Mouse (Mus musculus): ENCODE results near the gene Psmb10. TPM values are rescaled to one million over a fixed set of nuclear protein-coding genes. Genes with fewer than 3 reads are reported as not detected.

The Psmb10 gene
- total and polyA plus RNA-seq, 3 experiments, result 136 to 228 (median 227) TPM

DNA sequence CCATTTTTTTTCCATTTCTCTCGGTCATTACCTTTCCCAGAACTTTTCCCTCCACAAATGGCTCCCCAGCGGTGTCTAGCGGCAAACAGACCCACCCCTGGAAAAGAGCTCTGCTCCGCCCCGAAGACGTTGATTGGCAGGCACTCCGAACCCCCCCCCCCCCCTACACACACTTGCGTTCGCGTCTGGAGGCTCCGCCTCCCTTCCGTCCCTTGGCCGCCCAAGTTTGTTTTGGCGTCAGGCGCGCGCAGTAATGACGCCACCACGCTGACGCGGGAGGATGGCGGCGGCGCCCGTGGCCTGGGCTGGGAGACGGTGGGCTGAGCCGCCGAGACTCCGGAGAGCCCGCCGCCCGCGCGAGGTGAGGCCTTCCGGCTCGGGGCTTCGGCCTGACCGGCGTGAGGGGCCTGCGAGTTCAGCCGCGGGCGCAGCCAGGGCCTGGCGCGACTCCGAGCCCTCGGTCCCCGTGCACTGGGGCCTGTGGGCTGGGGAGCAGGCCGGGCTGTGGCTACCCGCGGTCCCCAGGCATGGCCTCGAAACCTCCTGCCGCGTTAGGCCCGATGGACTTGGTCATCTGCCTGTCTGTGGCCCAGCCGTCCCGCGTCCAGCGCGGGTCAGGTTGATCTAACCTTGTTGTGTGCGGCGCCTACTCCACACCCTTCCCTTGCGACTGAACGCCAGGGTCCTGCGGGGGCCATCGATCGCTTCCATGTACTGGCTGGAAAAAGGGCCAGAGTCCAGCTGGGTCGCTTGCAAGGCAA, 37.9 kb downstream of the Psmb10 start, which contains the start of gene Pskh1 (continued):
- TF ChIP-seq MYC (IDR thresholded peaks at IDR 0.05; ENCODE audit: low read depth, low read length) (0 out of 2 replicates have a peak, but pooled peaks have one; percentile 24), ELF1 (IDR thresholded peaks at IDR 0.05; ENCODE audit: low read depth, low read length) (peak; percentile 73), MAFK (IDR thresholded peaks at IDR 0.05; ENCODE audit: insufficient replicate concordance, low read length) (no peak), JUN (IDR thresholded peaks at IDR 0.05; ENCODE audit: insufficient read depth, low read depth, low read length) (no peak), ZNF384 (IDR thresholded peaks at IDR 0.05; ENCODE audit: low read depth, low read length) (peak; percentile 49; the same call in 1 of the 2 replicates), SIN3A (IDR thresholded peaks at IDR 0.05; ENCODE audit: low read length) (peak; percentile 90), UBTF (IDR thresholded peaks at IDR 0.05; ENCODE audit: low read depth, low read length) (0 out of 2 replicates have a peak, but pooled peaks have one; percentile 56), ZC3H11A (IDR thresholded peaks at IDR 0.05; ENCODE audit: low read depth, low read length) (no peak), SMC3 (IDR thresholded peaks at IDR 0.05; ENCODE audit: low read depth, low read length) (no peak), NELFE (IDR thresholded peaks at IDR 0.05; ENCODE audit: low read depth, low read length) (peak; percentile 83), JUND (conservative IDR thresholded peaks at IDR 0.05; ENCODE audit: low read depth, low read length) (no peak), CHD1 (IDR thresholded peaks at IDR 0.05; ENCODE audit: low read depth, low read length) (no peak), MAZ (IDR thresholded peaks at IDR 0.05; ENCODE audit: low read depth, low read length) (peak; percentile 94), MEF2A (IDR thresholded peaks at IDR 0.05; ENCODE audit: borderline replicate concordance, low read depth, low read length) (peak; percentile 64; the same call in 1 of the 2 replicates), ZMIZ1 (IDR thresholded peaks at IDR 0.05; ENCODE audit: low read depth, low read length) (peak; percentile 89), CHD2 (IDR thresholded peaks at IDR 0.05; ENCODE audit: low read length) (peak; percentile 49; the same call in 1 of the 2 replicates)

DNA sequence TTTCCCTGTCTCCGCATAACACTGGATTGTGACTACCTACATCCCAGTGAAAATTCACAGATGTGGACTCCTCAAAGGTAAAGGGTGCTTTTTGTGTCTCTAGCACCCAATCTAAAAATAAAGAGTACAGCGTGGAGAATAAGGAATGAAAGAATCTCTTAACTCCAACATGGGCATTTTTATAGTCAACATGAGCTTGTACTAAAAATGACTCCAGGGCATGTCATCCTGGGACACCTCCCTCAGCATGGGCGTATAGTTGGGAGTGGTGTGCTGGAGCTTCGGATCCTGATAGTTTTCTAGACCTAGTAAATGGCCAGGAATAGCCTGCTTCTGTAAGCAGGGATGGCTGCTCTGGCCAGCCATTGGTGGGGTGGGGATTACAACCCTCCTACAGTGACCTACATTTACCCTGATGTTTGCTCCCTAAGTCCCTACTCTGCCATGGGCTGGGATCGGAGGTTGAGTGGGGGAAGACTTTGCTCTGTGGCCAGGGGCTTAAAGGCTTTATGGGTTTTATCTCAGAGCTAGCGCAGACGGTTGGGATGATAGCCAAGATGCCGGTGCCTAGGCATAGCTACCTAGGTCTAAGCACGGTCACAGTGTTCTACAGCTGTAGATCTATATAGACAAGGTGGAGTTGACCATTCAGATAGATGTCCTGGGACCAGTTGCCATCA, 40.3 kb downstream of the Psmb10 start:
- DNase-seq (ENCODE audit: extremely low read depth), result no peak
- no peak overlapping the region for H3K27ac ChIP-seq (ENCODE audit: insufficient read depth, low read depth)
- H3K4me3 ChIP-seq (replicated peaks in 1 of 3; ENCODE audit: low read depth in 2 of 3, low read length in 2 of 3, poor library complexity in 1 of 3), result no peak overlapping the region
- H3K79me2 ChIP-seq (replicated peaks; ENCODE audit: control insufficient read depth, extremely low read depth, insufficient read depth, poor library complexity, severe bottlenecking), result 0 out of 2 replicates have a peak, but pooled peaks cover 6% of the 10 kb centered on the region
- dilution Hi-C loops (cut with MboI; ENCODE audit: extremely low pct_ligation_motif_present, extremely low pct_unique_long_range_greater_than_20kb, low sequenced_read_pairs), result no loop called here
- in situ Hi-C loops (cut with MboI; ENCODE audit: low pct_ligation_motif_present, low pct_unique_long_range_greater_than_20kb, low sequenced_read_pairs), result no loop called here
- H3K9ac ChIP-seq (ENCODE audit: insufficient read depth, low read depth), result no peak overlapping the region
- peaks cover 11 to 36% of the 10 kb centered on the region in 2 experiments for H3K36me3 ChIP-seq (replicated peaks in 1 of 2; ENCODE audit: control insufficient read depth in 1 of 2, insufficient read depth in 1 of 2, low read length in 1 of 2)
- H3K4me2 ChIP-seq (ENCODE audit: insufficient read depth, low read depth, poor library complexity, severe bottlenecking), result no peak overlapping the region
- TF ChIP-seq POLR2A (IDR thresholded peaks at IDR 0.05; ENCODE audit: low read depth, low read length) (no peak), ELF1 (IDR thresholded peaks at IDR 0.05; ENCODE audit: low read depth, low read length) (no peak), USF2 (conservative IDR thresholded peaks at IDR 0.05; ENCODE audit: low read depth, low read length) (no peak), TBP (conservative IDR thresholded peaks at IDR 0.05; ENCODE audit: low read depth, low read length) (no peak)
- H3K27me3 ChIP-seq (replicated peaks), result no peaks in the 10 kb centered on the region
- peaks cover 0 to 18% of the 10 kb centered on the region in 2 experiments; a peak in 2 of 4 replicates for H3K4me1 ChIP-seq (ENCODE audit: control insufficient read depth in 1 of 2, insufficient read depth in 2 of 2)
- no peaks in the 10 kb centered on the region for H3K9me3 ChIP-seq (replicated peaks; ENCODE audit: low read length)
